Mouse (Mus musculus) right cerebral cortex, postnatal 36 days (tissue): ENCODE measurements around the gene Kdm2b.
A peak's percentile ranks its signal among the peaks of the same experiment; 100 is the strongest.
"Not testable (repeated sequence)": the region's sequence is repeated elsewhere in the genome, so short reads cannot be mapped to it uniquely, and the experiment has no call there.

ENCODE experiments used
- DNase-seq, 2 experiments: peaks; one replicate each; pipeline ENCODE4 v3.0.0; 2022; ENCODE audit warnings: low spot score in 2 of 2, mixed read lengths in 1 of 2

Kdm2b gene

GRCm38 (mm10) chr5:122974701-122975100, 14.9 kb downstream of the Kdm2b start:
- not testable (repeated sequence) for DNase-seq

GRCm38 (mm10) chr5:122972116-122972515, 17.5 kb downstream of the Kdm2b start:
- DNase-seq = no peak

GRCm38 (mm10) chr5:122971438-122971837, 18.2 kb downstream of the Kdm2b start:
- DNase-seq = no peak

GRCm38 (mm10) chr5:122970056-122970455, 19.6 kb downstream of the Kdm2b start:
- no peak for DNase-seq

GRCm38 (mm10) chr5:122968322-122968721, 21.3 kb downstream of the Kdm2b start:
- no peak for DNase-seq

GRCm38 (mm10) chr5:122965427-122965826, 24.2 kb downstream of the Kdm2b start:
- DNase-seq = no peak

GRCm38 (mm10) chr5:122964853-122965252, 24.8 kb downstream of the Kdm2b start:
- no peak for DNase-seq

- no peak for DNase-seq
Observed at GRCm38 (mm10) chr5:122961905-122962304, 27.7 kb downstream of the Kdm2b start.

GRCm38 (mm10) chr5:122959391-122959790, 30.2 kb downstream of the Kdm2b start:
- DNase-seq = no peak

GRCm38 (mm10) chr5:122956059-122956458, 33.6 kb downstream of the Kdm2b start:
- DNase-seq = no peak

GRCm38 (mm10) chr5:122951913-122952641, 37.5 kb downstream of the Kdm2b start:
- DNase-seq = no peak

GRCm38 (mm10) chr5:122951056-122951912, 38.3 kb downstream of the Kdm2b start:
- DNase-seq = peak; percentile 28 to 35

GRCm38 (mm10) chr5:122950329-122950953, 39.2 kb downstream of the Kdm2b start:
- DNase-seq = peak; percentile 53 to 56

GRCm38 (mm10) chr5:122949101-122949500, 40.5 kb downstream of the Kdm2b start:
- DNase-seq = no peak

GRCm38 (mm10) chr5:122947534-122947933, 42.1 kb downstream of the Kdm2b start:
- DNase-seq = no peak

GRCm38 (mm10) chr5:122938676-122939075, 50.9 kb downstream of the Kdm2b start:
- no peak for DNase-seq

GRCm38 (mm10) chr5:122937958-122938540, 51.6 kb downstream of the Kdm2b start:
- no peak for DNase-seq

GRCm38 (mm10) chr5:122937031-122937430, 52.6 kb downstream of the Kdm2b start:
- DNase-seq = no peak

- no peak for DNase-seq
Observed at GRCm38 (mm10) chr5:122935810-122936209, 53.8 kb downstream of the Kdm2b start.

- no peak for DNase-seq
Observed at GRCm38 (mm10) chr5:122930991-122931390, 58.6 kb downstream of the Kdm2b start.

GRCm38 (mm10) chr5:122928293-122928692, 61.3 kb downstream of the Kdm2b start:
- no peak for DNase-seq

- DNase-seq = no peak
Observed at GRCm38 (mm10) chr5:122927703-122928102, 61.9 kb downstream of the Kdm2b start.
